Mouse (Mus musculus): ENCODE results near the gene E130114P18Rik.

GRCm38 (mm10) chr4:97773791-97774190 lies 4.1 kb downstream of the E130114P18Rik start:
- no peak for TF ChIP-seq CTCF (IDR thresholded peaks at IDR 0.05; ENCODE audit: borderline replicate concordance, insufficient read depth, low read depth, low read length)
- TF ChIP-seq POLR2A (IDR thresholded peaks at IDR 0.05; ENCODE audit: borderline replicate concordance, insufficient read depth, low read length), result no peak
